Mouse (Mus musculus) liver, postnatal 0 days (tissue): ENCODE data around the gene Coro2b. TPM values are rescaled to one million over a fixed set of nuclear protein-coding genes. Genes with fewer than 3 reads are reported as not detected.

Experiments used
- ATAC-seq: fragments of 200-750 bp; cut with Nextera tagmentation; 2 replicates; pipeline ENCODE4 v1.8.0; 2017; ENCODE audit warnings: mild to moderate bottlenecking, moderate library complexity
- DNase-seq: peaks from one replicate; pipeline ENCODE4 v3.0.0-alpha.2; 2016
- H3K27ac ChIP-seq: fragments of 300-500 bp; sonication (generic); 2 replicates; pipeline ENCODE4 v1.5.1; 2014; ENCODE audit warnings: antibody characterized with exemption, moderate library complexity, mild to moderate bottlenecking, low read depth
- H3K27me3 ChIP-seq: fragments of 300-500 bp; sonication (generic); 2 replicates; pipeline ENCODE4 v1.6.1; 2014; ENCODE audit warnings: low read length, control low read depth, mixed read lengths; ENCODE audit not compliant: insufficient read depth
- H3K36me3 ChIP-seq: fragments of 300-500 bp; sonication (generic); replicated peaks from 2 replicates; pipeline ENCODE4 v1.6.1; 2014; ENCODE audit warnings: mild to moderate bottlenecking, control low read depth, low read length, moderate library complexity, mixed read lengths; ENCODE audit not compliant: insufficient read depth
- H3K4me1 ChIP-seq: fragments of 300-500 bp; sonication (generic); 2 replicates; pipeline ENCODE4 v1.6.1; 2014; ENCODE audit warnings: antibody characterized with exemption, mild to moderate bottlenecking, control low read depth; ENCODE audit not compliant: insufficient read depth
- H3K4me2 ChIP-seq: fragments of 300-500 bp; sonication (generic); 2 replicates; pipeline ENCODE4 v1.6.1; 2014; ENCODE audit warnings: low read depth, mild to moderate bottlenecking, low read length, moderate library complexity, mixed read lengths
- H3K4me3 ChIP-seq: fragments of 300-500 bp; sonication (generic); 2 replicates; pipeline ENCODE4 v1.5.1; 2014; ENCODE audit warnings: low read depth, low read length
- H3K9ac ChIP-seq: fragments of 300-500 bp; sonication (generic); replicated peaks from 2 replicates; pipeline ENCODE4 v1.6.1; 2014; ENCODE audit warnings: mild to moderate bottlenecking, moderate library complexity
- H3K9me3 ChIP-seq: fragments of 300-500 bp; sonication (generic); 2 replicates; pipeline ENCODE4 v1.6.1; 2016; ENCODE audit warnings: mild to moderate bottlenecking, control low read depth, low read length, mixed read lengths
- CTCF ChIP-seq: sonication (generic); IDR thresholded peaks from 2 replicates; pipeline ENCODE4 v1.5.1; 2016; ENCODE audit warnings: antibody characterized with exemption, low read depth
- EP300 ChIP-seq: IDR thresholded peaks from 2 replicates; pipeline ENCODE4 v1.6.1; 2016; ENCODE audit warnings: antibody characterized with exemption, low read depth, mild to moderate bottlenecking
- WGBS: fragments of 180-500 bp; shearing (Covaris S2); extraction: QIAGEN DNeasy Blood & Tissue Kit; methylation state at CpG from one replicate; pipeline ENCODE4 v1.1.7; 2014; ENCODE audit not compliant: insufficient replicate concordance; 5-methylcytosine and 5-hydroxymethylcytosine counted together
- polyA plus RNA-seq: library from polyadenylated mRNA; unstranded; fragments of >200 nt; fragmentation: Nextera tagmentation; extraction: Ambion mirVana; gene quantifications from 2 replicates; pipeline ENCODE4 v1.2.1, GENCODE M21; 2015

The Coro2b gene
- polyA plus RNA-seq, 1 experiment from 2014 or later: 0.87 TPM

- TF ChIP-seq EP300 (no peak), CTCF (no peak)
- Histone ChIP-seq H3K36me3 (no peaks in the 10 kb centered on the region), H3K4me3 (no peak overlapping the region), H3K4me1 (no peaks in the 10 kb centered on the region), H3K9ac (no peak overlapping the region; the same call in 1 of the 2 replicates), H3K9me3 (no peaks in the 10 kb centered on the region), H3K27ac (peak overlapping the region; percentile 11; the same call in 1 of the 2 replicates), H3K4me2 (no peak overlapping the region), H3K27me3 (no peaks in the 10 kb centered on the region)
- WGBS: 44% methylated on average over 9 of the region's 9 CpGs
- ATAC-seq: no peak
- DNase-seq: no peak
These were observed 15.3 kb downstream of the Coro2b start for GRCm38 (mm10) chr9:62521541-62521940.

GRCm38 (mm10) chr9:62520933-62521332 is 15.9 kb downstream of the Coro2b start:
- TF ChIP-seq CTCF (no peak), EP300 (no peak)
- no peak for ATAC-seq
- peak overlapping the region; percentile 11; the same call in 1 of the 2 replicates for H3K27ac ChIP-seq

GRCm38 (mm10) chr9:62519787-62520503 is 16.9 kb downstream of the Coro2b start:
- TF ChIP-seq CTCF (no peak), EP300 (no peak)
- Histone ChIP-seq H3K4me1 (no peaks in the 10 kb centered on the region), H3K9me3 (no peaks in the 10 kb centered on the region), H3K9ac (no peak overlapping the region), H3K27me3 (no peaks in the 10 kb centered on the region), H3K4me3 (no peak overlapping the region), H3K36me3 (no peaks in the 10 kb centered on the region), H3K27ac (no peak overlapping the region), H3K4me2 (no peak overlapping the region)
- no peak for DNase-seq
- no peak for ATAC-seq
- 74% methylated on average over 15 of the region's 15 CpGs for WGBS

More at GRCm38 (mm10) chr9:62520933-62521332, 15.9 kb downstream of the Coro2b start:
- Histone ChIP-seq H3K27me3 (no peaks in the 10 kb centered on the region), H3K4me1 (no peaks in the 10 kb centered on the region), H3K4me2 (no peak overlapping the region), H3K4me3 (no peak overlapping the region), H3K36me3 (no peaks in the 10 kb centered on the region), H3K9me3 (no peaks in the 10 kb centered on the region), H3K9ac (no peak overlapping the region)
- no peak for DNase-seq
- WGBS: 54% methylated on average over 9 of the region's 9 CpGs

GRCm38 (mm10) chr9:62519334-62519733 is 17.5 kb downstream of the Coro2b start:
- 85% methylated on average over 10 of the region's 10 CpGs for WGBS
- no peak overlapping the region for H3K27ac ChIP-seq
- TF ChIP-seq CTCF (no peak), EP300 (no peak)

GRCm38 (mm10) chr9:62518572-62518971 is 18.3 kb downstream of the Coro2b start:
- Histone ChIP-seq H3K4me1 (no peaks in the 10 kb centered on the region), H3K27ac (no peak overlapping the region), H3K9me3 (no peaks in the 10 kb centered on the region), H3K4me3 (no peak overlapping the region), H3K36me3 (no peaks in the 10 kb centered on the region), H3K4me2 (no peak overlapping the region), H3K27me3 (no peaks in the 10 kb centered on the region), H3K9ac (no peak overlapping the region)
- no peak for ATAC-seq
- TF ChIP-seq CTCF: no peak
- no peak for TF ChIP-seq EP300
- 52% methylated on average over 4 of the region's 4 CpGs for WGBS
- no peak for DNase-seq

More at GRCm38 (mm10) chr9:62519334-62519733, 17.5 kb downstream of the Coro2b start:
- Histone ChIP-seq H3K9ac (no peak overlapping the region), H3K4me2 (no peak overlapping the region), H3K9me3 (no peaks in the 10 kb centered on the region), H3K27me3 (no peaks in the 10 kb centered on the region), H3K36me3 (no peaks in the 10 kb centered on the region), H3K4me1 (no peaks in the 10 kb centered on the region), H3K4me3 (no peak overlapping the region)
- no peak for DNase-seq
- ATAC-seq: no peak

GRCm38 (mm10) chr9:62517112-62517957 is 19.5 kb downstream of the Coro2b start:
- ATAC-seq (no peak), DNase-seq (no peak)
- Histone ChIP-seq H3K9me3 (no peaks in the 10 kb centered on the region), H3K4me2 (no peak overlapping the region), H3K9ac (no peak overlapping the region), H3K27me3 (no peaks in the 10 kb centered on the region), H3K4me3 (no peak overlapping the region), H3K27ac (no peak overlapping the region), H3K36me3 (no peaks in the 10 kb centered on the region), H3K4me1 (no peaks in the 10 kb centered on the region)
- TF ChIP-seq EP300 (no peak), CTCF (no peak)
- WGBS: 63% methylated on average over 6 of the region's 6 CpGs
